Mouse (Mus musculus): ENCODE measurements around the gene Nipal3. TPM values are rescaled to one million over a fixed set of nuclear protein-coding genes. Genes with fewer than 3 reads are reported as not detected.

Gene Nipal3
- polyA plus RNA-seq, 1 experiment from 2014 or later: 1.6 TPM

- Histone ChIP-seq H3K4me3 (ENCODE audit: low read depth, low read length) (no peak overlapping the region), H3K9me3 (ENCODE audit: low read length) (no peaks in the 10 kb centered on the region), H3K9ac (replicated peaks) (no peak overlapping the region), H3K27me3 (ENCODE audit: insufficient read depth, low read length) (no peaks in the 10 kb centered on the region), H3K36me3 (replicated peaks; ENCODE audit: insufficient read depth, low read length) (peaks cover 2% of the 10 kb centered on the region; the same call in 1 of the 2 replicates), H3K4me1 (ENCODE audit: insufficient read depth) (no peaks in the 10 kb centered on the region; the same call in 1 of the 2 replicates), H3K27ac (ENCODE audit: low read depth) (no peak overlapping the region), H3K4me2 (ENCODE audit: low read depth, low read length) (no peak overlapping the region)
- TF ChIP-seq CTCF (IDR thresholded peaks at IDR 0.05; ENCODE audit: low read depth) (no peak), EP300 (IDR thresholded peaks at IDR 0.05; ENCODE audit: low read depth) (no peak)
- WGBS (ENCODE audit: insufficient replicate concordance): 73% methylated on average over 9 of the region's 9 CpGs
- no peak for ATAC-seq
- DNase-seq: no peak
These were observed 69.2 kb downstream of the Nipal3 start for GRCm38 (mm10) chr4:135425625-135426024.

- Histone ChIP-seq H3K9me3 (ENCODE audit: low read length) (no peaks in the 10 kb centered on the region), H3K4me1 (ENCODE audit: insufficient read depth) (no peaks in the 10 kb centered on the region; the same call in 1 of the 2 replicates), H3K9ac (replicated peaks) (no peak overlapping the region), H3K4me3 (ENCODE audit: low read depth, low read length) (no peak overlapping the region), H3K27ac (ENCODE audit: low read depth) (no peak overlapping the region), H3K4me2 (ENCODE audit: low read depth, low read length) (no peak overlapping the region), H3K36me3 (replicated peaks; ENCODE audit: insufficient read depth, low read length) (peaks cover 6% of the 10 kb centered on the region; the same call in 1 of the 2 replicates), H3K27me3 (ENCODE audit: insufficient read depth, low read length) (no peaks in the 10 kb centered on the region)
- WGBS (ENCODE audit: insufficient replicate concordance): 87% methylated on average over 13 of the region's 13 CpGs
- no peak for TF ChIP-seq EP300 (IDR thresholded peaks at IDR 0.05; ENCODE audit: low read depth)
- no peak for TF ChIP-seq CTCF (IDR thresholded peaks at IDR 0.05; ENCODE audit: low read depth)
- no peak for ATAC-seq
- no peak for DNase-seq
These were observed 73.9 kb downstream of the Nipal3 start for GRCm38 (mm10) chr4:135420961-135421360.

- DNase-seq: no peak
- WGBS (ENCODE audit: insufficient replicate concordance): 84% methylated on average over 11 of the region's 11 CpGs
These were observed 74.4 kb downstream of the Nipal3 start for GRCm38 (mm10) chr4:135420416-135420815.

GRCm38 (mm10) chr4:135419996-135420395, 74.8 kb downstream of the Nipal3 start:
- DNase-seq (no peak), ATAC-seq (no peak)
- no peaks in the 10 kb centered on the region for H3K27me3 ChIP-seq (ENCODE audit: insufficient read depth, low read length)
- H3K9me3 ChIP-seq (ENCODE audit: low read length): no peaks in the 10 kb centered on the region
- no peak overlapping the region for H3K4me2 ChIP-seq (ENCODE audit: low read depth, low read length)
- no peaks in the 10 kb centered on the region; the same call in 1 of the 2 replicates for H3K4me1 ChIP-seq (ENCODE audit: insufficient read depth)
- TF ChIP-seq EP300 (IDR thresholded peaks at IDR 0.05; ENCODE audit: low read depth) (no peak), CTCF (IDR thresholded peaks at IDR 0.05; ENCODE audit: low read depth) (no peak)
- H3K27ac ChIP-seq (ENCODE audit: low read depth): no peak overlapping the region
- no peak overlapping the region for H3K9ac ChIP-seq (replicated peaks)
- peaks cover 6% of the 10 kb centered on the region; the same call in 1 of the 2 replicates for H3K36me3 ChIP-seq (replicated peaks; ENCODE audit: insufficient read depth, low read length)
- WGBS (ENCODE audit: insufficient replicate concordance): 82% methylated on average over 21 of the region's 21 CpGs
- H3K4me3 ChIP-seq (ENCODE audit: low read depth, low read length): no peak overlapping the region

More at GRCm38 (mm10) chr4:135420416-135420815, 74.4 kb downstream of the Nipal3 start:
- no peak overlapping the region for H3K4me3 ChIP-seq (ENCODE audit: low read depth, low read length)
- H3K36me3 ChIP-seq (replicated peaks; ENCODE audit: insufficient read depth, low read length): peaks cover 6% of the 10 kb centered on the region; the same call in 1 of the 2 replicates
- no peak for ATAC-seq
- no peaks in the 10 kb centered on the region; the same call in 1 of the 2 replicates for H3K4me1 ChIP-seq (ENCODE audit: insufficient read depth)
- no peak overlapping the region for H3K9ac ChIP-seq (replicated peaks)
- no peak overlapping the region for H3K4me2 ChIP-seq (ENCODE audit: low read depth, low read length)
- TF ChIP-seq CTCF (IDR thresholded peaks at IDR 0.05; ENCODE audit: low read depth): no peak
- no peak for TF ChIP-seq EP300 (IDR thresholded peaks at IDR 0.05; ENCODE audit: low read depth)
- no peak overlapping the region for H3K27ac ChIP-seq (ENCODE audit: low read depth)
- H3K27me3 ChIP-seq (ENCODE audit: insufficient read depth, low read length): no peaks in the 10 kb centered on the region
- H3K9me3 ChIP-seq (ENCODE audit: low read length): no peaks in the 10 kb centered on the region

- TF ChIP-seq CTCF (IDR thresholded peaks at IDR 0.05; ENCODE audit: low read depth): no peak
- TF ChIP-seq EP300 (IDR thresholded peaks at IDR 0.05; ENCODE audit: low read depth): no peak
- 0 out of 2 replicates have a peak, but pooled peaks cover 3% of the 10 kb centered on the region for H3K36me3 ChIP-seq (replicated peaks; ENCODE audit: insufficient read depth, low read length)
- H3K4me1 ChIP-seq (ENCODE audit: insufficient read depth): no peaks in the 10 kb centered on the region; the same call in 1 of the 2 replicates
- 0 out of 2 replicates have a peak overlapping the region, but pooled peaks have one; percentile 15 for H3K4me3 ChIP-seq (ENCODE audit: low read depth, low read length)
- H3K9ac ChIP-seq (replicated peaks): no peak overlapping the region
- no peaks in the 10 kb centered on the region for H3K9me3 ChIP-seq (ENCODE audit: low read length)
- DNase-seq (no peak), ATAC-seq (peak; percentile 35; the same call in 1 of the 2 replicates)
- no peaks in the 10 kb centered on the region for H3K27me3 ChIP-seq (ENCODE audit: insufficient read depth, low read length)
- H3K4me2 ChIP-seq (ENCODE audit: low read depth, low read length): peak overlapping the region; percentile 57
- 44% methylated on average over 21 of the region's 21 CpGs for WGBS (ENCODE audit: insufficient replicate concordance)
- H3K27ac ChIP-seq (ENCODE audit: low read depth): no peak overlapping the region
These were observed 78.5 kb downstream of the Nipal3 start for GRCm38 (mm10) chr4:135416367-135416766.

- ATAC-seq: no peak
These were observed 81.3 kb downstream of the Nipal3 start for GRCm38 (mm10) chr4:135413491-135413890.

More at GRCm38 (mm10) chr4:135413491-135413890, 81.3 kb downstream of the Nipal3 start:
- Histone ChIP-seq H3K27ac (ENCODE audit: low read depth) (no peak overlapping the region), H3K4me3 (ENCODE audit: low read depth, low read length) (no peak overlapping the region), H3K27me3 (ENCODE audit: insufficient read depth, low read length) (no peaks in the 10 kb centered on the region), H3K4me2 (ENCODE audit: low read depth, low read length) (no peak overlapping the region), H3K9ac (replicated peaks) (no peak overlapping the region), H3K9me3 (ENCODE audit: low read length) (no peaks in the 10 kb centered on the region), H3K36me3 (replicated peaks; ENCODE audit: insufficient read depth, low read length) (0 out of 2 replicates have a peak, but pooled peaks cover 3% of the 10 kb centered on the region), H3K4me1 (ENCODE audit: insufficient read depth) (no peaks in the 10 kb centered on the region; the same call in 1 of the 2 replicates)
- 74% methylated on average over 8 of the region's 8 CpGs for WGBS (ENCODE audit: insufficient replicate concordance)
- DNase-seq: no peak
- TF ChIP-seq EP300 (IDR thresholded peaks at IDR 0.05; ENCODE audit: low read depth): no peak
- no peak for TF ChIP-seq CTCF (IDR thresholded peaks at IDR 0.05; ENCODE audit: low read depth)

All from liver, postnatal 0 days (tissue).